Mouse (Mus musculus) hindbrain, embryonic 14.5 days (tissue): ENCODE data around the gene Capg. TPM values are rescaled to one million over a fixed set of nuclear protein-coding genes. Genes with fewer than 3 reads are reported as not detected.
A peak's percentile ranks its signal among the peaks of the same experiment; 100 is the strongest.

Source experiments
- ATAC-seq: fragments of 200-750 bp; cut with Nextera tagmentation; 2 replicates; pipeline ENCODE4 v1.8.0; 2017; ENCODE audit warnings: moderate number of reproducible peaks, mild to moderate bottlenecking, moderate TSS enrichment, moderate library complexity; ENCODE audit not compliant: low FRiP score
- DNase-seq: peaks from one replicate; pipeline ENCODE4 v3.0.0-alpha.2; 2015; ENCODE audit warnings: low spot score
- H3K27ac ChIP-seq: fragments of 300-500 bp; sonication (generic); 2 replicates; pipeline ENCODE4 v1.5.1; 2014; ENCODE audit warnings: mild to moderate bottlenecking, moderate library complexity
- H3K27me3 ChIP-seq: fragments of 300-500 bp; sonication (generic); 2 replicates; pipeline ENCODE4 v1.6.1; 2014; ENCODE audit warnings: mild to moderate bottlenecking, low read length, mixed read lengths; ENCODE audit not compliant: control insufficient read depth, insufficient read depth
- H3K36me3 ChIP-seq: fragments of 300-500 bp; sonication (generic); replicated peaks from 2 replicates; pipeline ENCODE4 v1.6.1; 2014; ENCODE audit not compliant: control insufficient read depth, insufficient read depth
- H3K4me1 ChIP-seq: fragments of 300-500 bp; sonication (generic); replicated peaks from 2 replicates; pipeline ENCODE4 v1.6.1; 2014; ENCODE audit warnings: antibody characterized with exemption, low read length, mixed read lengths; ENCODE audit not compliant: control insufficient read depth, insufficient read depth
- H3K4me2 ChIP-seq: fragments of 300-500 bp; sonication (generic); replicated peaks from 2 replicates; pipeline ENCODE4 v1.6.1; 2014; ENCODE audit warnings: mild to moderate bottlenecking, moderate library complexity
- H3K4me3 ChIP-seq: fragments of 300-500 bp; sonication (generic); replicated peaks from 2 replicates; pipeline ENCODE4 v1.5.1; 2014; ENCODE audit warnings: mild to moderate bottlenecking, low read length
- H3K9ac ChIP-seq: fragments of 300-500 bp; sonication (generic); 2 replicates; pipeline ENCODE4 v1.6.1; 2014
- H3K9me3 ChIP-seq: fragments of 300-500 bp; sonication (generic); 2 replicates; pipeline ENCODE4 v1.6.1; 2016; ENCODE audit warnings: low read length; ENCODE audit not compliant: control insufficient read depth
- WGBS: fragments of 180-500 bp; shearing (Covaris S2); extraction: QIAGEN DNeasy Blood & Tissue Kit; methylation state at CpG from one replicate; pipeline ENCODE4 v1.1.7; 2014; 5-methylcytosine and 5-hydroxymethylcytosine counted together
- polyA plus RNA-seq: library from polyadenylated mRNA; unstranded; fragments of >200 nt; fragmentation: Nextera tagmentation; extraction: Ambion mirVana; gene quantifications from 2 replicates; pipeline ENCODE4 v1.2.1, GENCODE M21; 2014

Gene Capg
- polyA plus RNA-seq, 1 experiment from 2014 or later = 10.3 TPM

GRCm38 (mm10) chr6:72560801-72561200 is 16.6 kb downstream of the Capg start:
- H3K27ac ChIP-seq = no peak overlapping the region
- H3K9me3 ChIP-seq = no peaks in the 10 kb centered on the region
- H3K27me3 ChIP-seq = no peaks in the 10 kb centered on the region
- ATAC-seq (no peak), DNase-seq (no peak)
- no peak overlapping the region for H3K9ac ChIP-seq
- 76% methylated on average over 8 of the region's 8 CpGs for WGBS
- H3K4me2 ChIP-seq = no peak overlapping the region
- H3K36me3 ChIP-seq = no peaks in the 10 kb centered on the region
- no peak overlapping the region for H3K4me3 ChIP-seq
- peaks cover 2% of the 10 kb centered on the region; the same call in 1 of the 2 replicates for H3K4me1 ChIP-seq

GRCm38 (mm10) chr6:72562486-72562885 is 18.3 kb downstream of the Capg start:
- Histone ChIP-seq H3K4me2 (no peak overlapping the region), H3K36me3 (no peaks in the 10 kb centered on the region), H3K9ac (no peak overlapping the region), H3K4me1 (peaks cover 3% of the 10 kb centered on the region; the same call in 1 of the 2 replicates), H3K4me3 (no peak overlapping the region), H3K9me3 (no peaks in the 10 kb centered on the region), H3K27me3 (no peaks in the 10 kb centered on the region), H3K27ac (no peak overlapping the region)
- DNase-seq = no peak
- ATAC-seq = no peak
- 41% methylated on average over 6 of the region's 6 CpGs for WGBS

- WGBS = 74% methylated on average over 5 of the region's 5 CpGs
- H3K27ac ChIP-seq = no peak overlapping the region
- H3K9ac ChIP-seq = no peak overlapping the region
- H3K9me3 ChIP-seq = no peaks in the 10 kb centered on the region
- H3K4me2 ChIP-seq = no peak overlapping the region
- H3K4me1 ChIP-seq = peaks cover 3% of the 10 kb centered on the region; the same call in 1 of the 2 replicates
- DNase-seq (no peak), ATAC-seq (no peak)
- H3K4me3 ChIP-seq = no peak overlapping the region
- peaks cover 1% of the 10 kb centered on the region; the same call in 1 of the 2 replicates for H3K36me3 ChIP-seq
- H3K27me3 ChIP-seq = no peaks in the 10 kb centered on the region
Observed at GRCm38 (mm10) chr6:72562894-72563293, 18.7 kb downstream of the Capg start.

GRCm38 (mm10) chr6:72565506-72565905 is 21.3 kb downstream of the Capg start:
- Histone ChIP-seq H3K9ac (peak overlapping the region; percentile 36), H3K4me1 (peaks cover 3% of the 10 kb centered on the region; the same call in 1 of the 2 replicates), H3K9me3 (no peaks in the 10 kb centered on the region), H3K27me3 (no peaks in the 10 kb centered on the region), H3K27ac (0 out of 2 replicates have a peak overlapping the region, but pooled peaks have one; percentile 26), H3K36me3 (peaks cover 6% of the 10 kb centered on the region; the same call in 1 of the 2 replicates), H3K4me3 (no peak overlapping the region), H3K4me2 (0 out of 2 replicates have a peak overlapping the region, but pooled peaks have one; percentile 4)
- WGBS = 74% methylated on average over 7 of the region's 7 CpGs
- DNase-seq (no peak), ATAC-seq (0 out of 2 replicates have a peak, but pooled peaks have one; percentile 3)

- peak; percentile 92 for DNase-seq
- ATAC-seq = peak; percentile 87
- Histone ChIP-seq H3K4me2 (0 out of 2 replicates have a peak overlapping the region, but pooled peaks have one; percentile 4), H3K4me3 (no peak overlapping the region), H3K27ac (no peak overlapping the region), H3K9ac (peak overlapping the region; percentile 36), H3K9me3 (no peaks in the 10 kb centered on the region), H3K4me1 (peaks cover 3% of the 10 kb centered on the region; the same call in 1 of the 2 replicates), H3K27me3 (no peaks in the 10 kb centered on the region), H3K36me3 (peaks cover 6% of the 10 kb centered on the region; the same call in 1 of the 2 replicates)
- 3% methylated on average over 4 of the region's 4 CpGs for WGBS
Observed at GRCm38 (mm10) chr6:72566044-72566443, 21.9 kb downstream of the Capg start.

- Histone ChIP-seq H3K9ac (no peak overlapping the region), H3K9me3 (no peaks in the 10 kb centered on the region), H3K4me1 (peaks cover 3% of the 10 kb centered on the region; the same call in 1 of the 2 replicates), H3K36me3 (peaks cover 7% of the 10 kb centered on the region), H3K27ac (no peak overlapping the region), H3K4me3 (no peak overlapping the region), H3K27me3 (no peaks in the 10 kb centered on the region), H3K4me2 (no peak overlapping the region)
- DNase-seq (no peak), ATAC-seq (no peak)
- 89% methylated on average over 5 of the region's 5 CpGs for WGBS
Observed at GRCm38 (mm10) chr6:72567508-72567907, 23.3 kb downstream of the Capg start.

- H3K9me3 ChIP-seq = no peaks in the 10 kb centered on the region
- no peak overlapping the region for H3K4me3 ChIP-seq
- H3K27ac ChIP-seq = no peak overlapping the region
- no peak overlapping the region for H3K4me2 ChIP-seq
- 86% methylated on average over 10 of the region's 10 CpGs for WGBS
- H3K27me3 ChIP-seq = no peaks in the 10 kb centered on the region
- peaks cover 3% of the 10 kb centered on the region; the same call in 1 of the 2 replicates for H3K4me1 ChIP-seq
- DNase-seq (no peak), ATAC-seq (no peak)
- no peak overlapping the region for H3K9ac ChIP-seq
- peaks cover 19% of the 10 kb centered on the region for H3K36me3 ChIP-seq
Observed at GRCm38 (mm10) chr6:72568736-72569135, 24.5 kb downstream of the Capg start.

GRCm38 (mm10) chr6:72570644-72571397 is 26.6 kb downstream of the Capg start:
- Histone ChIP-seq H3K9ac (no peak overlapping the region), H3K27ac (no peak overlapping the region), H3K36me3 (peaks cover 20% of the 10 kb centered on the region), H3K4me1 (peaks cover 2% of the 10 kb centered on the region; the same call in 1 of the 2 replicates), H3K9me3 (no peaks in the 10 kb centered on the region), H3K27me3 (no peaks in the 10 kb centered on the region), H3K4me2 (no peak overlapping the region), H3K4me3 (no peak overlapping the region)
- ATAC-seq (no peak), DNase-seq (no peak)
- WGBS = 79% methylated on average over 10 of the region's 10 CpGs

GRCm38 (mm10) chr6:72571826-72572225 is 27.6 kb downstream of the Capg start:
- Histone ChIP-seq H3K4me3 (no peak overlapping the region), H3K4me2 (no peak overlapping the region)

More at GRCm38 (mm10) chr6:72571826-72572225, 27.6 kb downstream of the Capg start:
- no peak overlapping the region for H3K27ac ChIP-seq
- no peak for ATAC-seq
- H3K27me3 ChIP-seq = no peaks in the 10 kb centered on the region
- no peaks in the 10 kb centered on the region for H3K4me1 ChIP-seq
- 63% methylated on average over 3 of the region's 3 CpGs for WGBS
- no peaks in the 10 kb centered on the region for H3K9me3 ChIP-seq
- no peak overlapping the region for H3K9ac ChIP-seq
- DNase-seq = no peak
- H3K36me3 ChIP-seq = peaks cover 20% of the 10 kb centered on the region
